Mouse (Mus musculus) kidney, embryonic 16.5 days (tissue): ENCODE measurements around the gene Lrrc29. TPM values are rescaled to one million over a fixed set of nuclear protein-coding genes. Genes with fewer than 3 reads are reported as not detected.

Experiments
- ATAC-seq: fragments of 200-750 bp; cut with Nextera tagmentation; 2 replicates; pipeline ENCODE4 v1.8.0; 2017; ENCODE audit warnings: moderate TSS enrichment; ENCODE audit not compliant: low FRiP score, low TSS enrichment
- H3K27ac ChIP-seq: fragments of 300-500 bp; sonication (generic); 2 replicates; pipeline ENCODE4 v1.5.1; 2014; ENCODE audit warnings: low read length
- H3K27me3 ChIP-seq: fragments of 300-500 bp; sonication (generic); 2 replicates; pipeline ENCODE4 v1.6.1; 2014; ENCODE audit warnings: low read length, control low read depth, mixed read lengths; ENCODE audit not compliant: insufficient read depth
- H3K36me3 ChIP-seq: fragments of 300-500 bp; sonication (generic); 2 replicates; pipeline ENCODE4 v1.6.1; 2014; ENCODE audit warnings: low read length, control low read depth, mixed read lengths; ENCODE audit not compliant: insufficient read depth
- H3K4me1 ChIP-seq: fragments of 300-500 bp; sonication (generic); 2 replicates; pipeline ENCODE4 v1.6.1; 2014; ENCODE audit warnings: low read length, control low read depth, mixed read lengths; ENCODE audit not compliant: insufficient read depth
- H3K4me2 ChIP-seq: fragments of 300-500 bp; sonication (generic); replicated peaks from 2 replicates; pipeline ENCODE4 v1.6.1; 2014; ENCODE audit warnings: low read depth, low read length
- H3K4me3 ChIP-seq: fragments of 300-500 bp; sonication (generic); 2 replicates; pipeline ENCODE4 v1.5.1; 2014; ENCODE audit warnings: mild to moderate bottlenecking, low read length
- H3K9ac ChIP-seq: fragments of 300-500 bp; sonication (generic); replicated peaks from 2 replicates; pipeline ENCODE4 v1.6.1; 2014; ENCODE audit warnings: low read length
- H3K9me3 ChIP-seq: fragments of 300-500 bp; sonication (generic); 2 replicates; pipeline ENCODE4 v1.6.1; 2016; ENCODE audit warnings: low read length, control low read depth
- WGBS: fragments of 180-500 bp; shearing (Covaris S2); extraction: QIAGEN DNeasy Blood & Tissue Kit; methylation state at CpG from one replicate; pipeline ENCODE4 v1.1.7; 2014; 5-methylcytosine and 5-hydroxymethylcytosine counted together
- polyA plus RNA-seq: library from polyadenylated mRNA; unstranded; fragments of >200 nt; fragmentation: Nextera tagmentation; extraction: Ambion mirVana; gene quantifications from 2 replicates; pipeline ENCODE4 v1.2.1, GENCODE M21; 2015

Lrrc29 gene
- polyA plus RNA-seq, 1 experiment from 2014 or later, result 2.4 TPM

GRCm38 (mm10) chr8:105345061-105345975 lies 19.2 kb upstream of the Lrrc29 start:
- Histone ChIP-seq H3K27me3 (peaks cover 2% of the 10 kb centered on the region; the same call in 1 of the 2 replicates), H3K9ac (no peak overlapping the region), H3K9me3 (no peaks in the 10 kb centered on the region), H3K27ac (no peak overlapping the region; the same call in 1 of the 2 replicates), H3K4me1 (peaks cover 48% of the 10 kb centered on the region), H3K36me3 (no peaks in the 10 kb centered on the region), H3K4me2 (peak overlapping the region; percentile 98), H3K4me3 (no peak overlapping the region)
- WGBS, result 34% methylated on average over 7 of the region's 7 CpGs
- ATAC-seq, result no peak

- no peaks in the 10 kb centered on the region for H3K27me3 ChIP-seq
- H3K9ac ChIP-seq, result no peak overlapping the region
- ATAC-seq, result no peak
- 53% methylated on average over 6 of the region's 8 CpGs for WGBS
- H3K4me3 ChIP-seq, result no peak overlapping the region
- peaks cover 46% of the 10 kb centered on the region for H3K4me1 ChIP-seq
- no peaks in the 10 kb centered on the region for H3K36me3 ChIP-seq
- no peak overlapping the region; the same call in 1 of the 2 replicates for H3K27ac ChIP-seq
- H3K4me2 ChIP-seq, result no peak overlapping the region
- H3K9me3 ChIP-seq, result no peaks in the 10 kb centered on the region
Observed at GRCm38 (mm10) chr8:105343791-105344574, 17.9 kb upstream of the Lrrc29 start.

GRCm38 (mm10) chr8:105342768-105343167 lies 16.7 kb upstream of the Lrrc29 start:
- Histone ChIP-seq H3K4me2 (no peak overlapping the region), H3K4me1 (peaks cover 42% of the 10 kb centered on the region), H3K4me3 (no peak overlapping the region), H3K9ac (no peak overlapping the region), H3K27me3 (no peaks in the 10 kb centered on the region), H3K9me3 (no peaks in the 10 kb centered on the region), H3K27ac (no peak overlapping the region), H3K36me3 (peaks cover 8% of the 10 kb centered on the region)
- ATAC-seq, result no peak
- 87% methylated on average over 4 of the region's 4 CpGs for WGBS

- H3K36me3 ChIP-seq, result peaks cover 22% of the 10 kb centered on the region
- peak; percentile 37; the same call in 1 of the 2 replicates for ATAC-seq
- 0 out of 2 replicates have a peak overlapping the region, but pooled peaks have one; percentile 5 for H3K9ac ChIP-seq
- H3K9me3 ChIP-seq, result no peaks in the 10 kb centered on the region
- WGBS, result 38% methylated on average over 8 of the region's 8 CpGs
- peaks cover 38% of the 10 kb centered on the region for H3K4me1 ChIP-seq
- H3K27me3 ChIP-seq, result no peaks in the 10 kb centered on the region
- no peak overlapping the region for H3K4me3 ChIP-seq
- no peak overlapping the region for H3K4me2 ChIP-seq
- peak overlapping the region; percentile 66; the same call in 1 of the 2 replicates for H3K27ac ChIP-seq
Observed at GRCm38 (mm10) chr8:105341399-105341798, 15.3 kb upstream of the Lrrc29 start.

GRCm38 (mm10) chr8:105339886-105340635 lies 14.0 kb upstream of the Lrrc29 start:
- no peaks in the 10 kb centered on the region for H3K27me3 ChIP-seq
- H3K4me1 ChIP-seq, result peaks cover 25% of the 10 kb centered on the region
- no peak overlapping the region for H3K4me3 ChIP-seq
- H3K27ac ChIP-seq, result no peak overlapping the region
- no peak overlapping the region for H3K4me2 ChIP-seq
- H3K9me3 ChIP-seq, result no peaks in the 10 kb centered on the region
- H3K36me3 ChIP-seq, result peaks cover 33% of the 10 kb centered on the region
- no peak for ATAC-seq
- no peak overlapping the region for H3K9ac ChIP-seq
- WGBS, result 78% methylated on average over 6 of the region's 6 CpGs

- Histone ChIP-seq H3K4me1 (peaks cover 16% of the 10 kb centered on the region), H3K4me3 (no peak overlapping the region), H3K4me2 (no peak overlapping the region), H3K36me3 (peaks cover 43% of the 10 kb centered on the region), H3K9me3 (no peaks in the 10 kb centered on the region), H3K27me3 (no peaks in the 10 kb centered on the region), H3K9ac (no peak overlapping the region), H3K27ac (no peak overlapping the region)
- WGBS, result 28% methylated on average over 4 of the region's 4 CpGs
- ATAC-seq, result no peak
Observed at GRCm38 (mm10) chr8:105338992-105339391, 12.9 kb upstream of the Lrrc29 start.

- Histone ChIP-seq H3K9ac (no peak overlapping the region), H3K27me3 (no peaks in the 10 kb centered on the region), H3K4me1 (peaks cover 16% of the 10 kb centered on the region), H3K27ac (no peak overlapping the region), H3K36me3 (peaks cover 60% of the 10 kb centered on the region), H3K4me2 (no peak overlapping the region), H3K9me3 (no peaks in the 10 kb centered on the region), H3K4me3 (no peak overlapping the region)
- whole genome bisulfite sequencing, result 59% methylated on average over 32 of the region's 32 CpGs
- ATAC-seq, result no peak
Observed at GRCm38 (mm10) chr8:105336373-105337130, 10.5 kb upstream of the Lrrc29 start.

GRCm38 (mm10) chr8:105332523-105332922 lies 6.4 kb upstream of the Lrrc29 start:
- WGBS, result 51% methylated on average over 2 of the region's 2 CpGs
- no peak for ATAC-seq
- H3K27me3 ChIP-seq, result no peaks in the 10 kb centered on the region
- no peak overlapping the region for H3K27ac ChIP-seq
- peaks cover 85% of the 10 kb centered on the region for H3K36me3 ChIP-seq
- H3K4me1 ChIP-seq, result peaks cover 1% of the 10 kb centered on the region
- no peak overlapping the region for H3K9ac ChIP-seq
- no peak overlapping the region for H3K4me2 ChIP-seq
- no peak overlapping the region for H3K4me3 ChIP-seq
- H3K9me3 ChIP-seq, result no peaks in the 10 kb centered on the region

GRCm38 (mm10) chr8:105331931-105332330 lies 5.9 kb upstream of the Lrrc29 start:
- 92% methylated on average over 9 of the region's 9 CpGs for WGBS
- H3K9ac ChIP-seq, result no peak overlapping the region
- H3K4me2 ChIP-seq, result no peak overlapping the region
- ATAC-seq, result no peak
- H3K4me1 ChIP-seq, result peaks cover 7% of the 10 kb centered on the region
- H3K36me3 ChIP-seq, result peaks cover 79% of the 10 kb centered on the region
- no peaks in the 10 kb centered on the region for H3K9me3 ChIP-seq
- no peak overlapping the region for H3K27ac ChIP-seq
- no peak overlapping the region for H3K4me3 ChIP-seq
- no peaks in the 10 kb centered on the region for H3K27me3 ChIP-seq
